Mouse (Mus musculus) bone marrow, adult 2 months (tissue): ENCODE data around the gene Lama4.

Experiments
- CTCF ChIP-seq: fragments of 200-500 bp; IDR thresholded peaks from 2 replicates; pipeline ENCODE4 v1.5.1; 2011; ENCODE audit warnings: low read length, control low read depth; ENCODE audit not compliant: control insufficient read depth, insufficient read depth
- POLR2A ChIP-seq: fragments of 200-500 bp; IDR thresholded peaks from 2 replicates; pipeline ENCODE4 v1.6.1; 2011; ENCODE audit warnings: low read depth, mild to moderate bottlenecking, control low read depth, low read length, borderline replicate concordance; ENCODE audit not compliant: control insufficient read depth

DNA sequence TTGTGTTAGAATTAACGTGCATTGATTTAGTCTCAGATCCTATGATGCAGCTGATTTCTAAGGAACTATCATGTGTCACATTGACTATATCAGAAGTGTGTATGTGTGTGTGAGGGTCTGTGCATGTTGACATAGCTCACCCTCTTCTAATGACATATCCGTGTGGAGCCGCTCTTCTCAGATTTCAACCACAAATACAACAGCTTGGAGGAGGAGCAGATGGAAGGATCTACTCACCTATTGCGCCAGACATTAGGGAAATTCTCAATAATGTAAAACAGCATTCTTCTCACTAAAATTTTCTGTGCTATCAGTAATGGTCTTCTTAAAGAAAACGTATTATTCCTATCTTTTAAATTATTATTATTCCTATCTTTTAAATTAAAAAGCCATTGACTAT, 191.4 kb downstream of the Lama4 start:
- TF ChIP-seq POLR2A (no peak), CTCF (no peak)
